Mouse (Mus musculus): ENCODE measurements around the gene Rasgef1b. TPM values are rescaled to one million over a fixed set of nuclear protein-coding genes. Genes with fewer than 3 reads are reported as not detected.

Rasgef1b gene
- polyA plus RNA-seq, 1 experiment: 4.5 TPM

DNA sequence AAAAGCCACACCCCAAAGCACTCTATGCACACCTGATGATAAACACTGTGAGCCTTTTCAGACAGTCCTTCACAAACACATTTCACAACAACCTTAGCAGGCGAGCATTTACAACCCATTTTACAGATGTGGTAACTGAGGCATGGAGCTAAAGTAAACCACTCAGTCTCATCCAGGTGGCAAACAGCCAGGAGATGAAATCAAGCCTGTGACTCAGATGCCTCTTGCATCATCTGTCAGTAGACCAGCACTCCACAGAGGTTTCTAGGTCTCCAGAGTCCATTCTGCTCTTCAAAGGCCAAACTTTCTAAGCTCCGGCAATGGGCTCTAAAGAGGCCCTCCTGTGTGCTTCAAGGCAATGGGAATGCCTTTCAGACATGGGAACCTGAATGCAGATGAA is 396.8 kb downstream of the Rasgef1b start:
- WGBS: 88% methylated on average over 2 of the region's 2 CpGs
- no peaks in the 10 kb centered on the region for H3K27me3 ChIP-seq (ENCODE audit: control insufficient read depth, insufficient read depth, low read length)

GRCm38 (mm10) chr5:99329065-99329464 is 399.8 kb downstream of the Rasgef1b start:
- 74% methylated on average over 6 of the region's 6 CpGs for WGBS
- no peak overlapping the region for H3K4me3 ChIP-seq (ENCODE audit: control insufficient read depth, insufficient read depth, low read length)
- TF ChIP-seq POLR2A (IDR thresholded peaks at IDR 0.05; ENCODE audit: control insufficient read depth, extremely low read depth, insufficient read depth, low read length, poor library complexity) (no peak), CTCF (IDR thresholded peaks at IDR 0.05; ENCODE audit: borderline replicate concordance, control insufficient read depth, extremely low read depth, insufficient read depth, low read length, poor library complexity) (no peak)
- no peak overlapping the region for H3K27ac ChIP-seq (ENCODE audit: control insufficient read depth, insufficient read depth, low read length)
- no peak for DNase-seq
- H3K4me1 ChIP-seq (replicated peaks; ENCODE audit: control insufficient read depth, insufficient read depth, low read length): no peaks in the 10 kb centered on the region
- H3K27me3 ChIP-seq (ENCODE audit: control insufficient read depth, insufficient read depth, low read length): no peaks in the 10 kb centered on the region
- H3K36me3 ChIP-seq (ENCODE audit: control insufficient read depth, insufficient read depth, low read length): no peaks in the 10 kb centered on the region

More for the DNA sequence above, 396.8 kb downstream of the Rasgef1b start:
- H3K36me3 ChIP-seq (ENCODE audit: control insufficient read depth, insufficient read depth, low read length): no peaks in the 10 kb centered on the region
- no peak for DNase-seq
- H3K4me3 ChIP-seq (ENCODE audit: control insufficient read depth, insufficient read depth, low read length): no peak overlapping the region
- TF ChIP-seq POLR2A (IDR thresholded peaks at IDR 0.05; ENCODE audit: control insufficient read depth, extremely low read depth, insufficient read depth, low read length, poor library complexity) (no peak), CTCF (IDR thresholded peaks at IDR 0.05; ENCODE audit: borderline replicate concordance, control insufficient read depth, extremely low read depth, insufficient read depth, low read length, poor library complexity) (no peak)
- H3K4me1 ChIP-seq (replicated peaks; ENCODE audit: control insufficient read depth, insufficient read depth, low read length): no peaks in the 10 kb centered on the region; the same call in 1 of the 2 replicates
- H3K27ac ChIP-seq (ENCODE audit: control insufficient read depth, insufficient read depth, low read length): no peak overlapping the region

- WGBS: 97% methylated on average over 2 of the region's 2 CpGs
- Histone ChIP-seq H3K27me3 (ENCODE audit: control insufficient read depth, insufficient read depth, low read length) (no peaks in the 10 kb centered on the region), H3K4me1 (replicated peaks; ENCODE audit: control insufficient read depth, insufficient read depth, low read length) (no peaks in the 10 kb centered on the region), H3K36me3 (ENCODE audit: control insufficient read depth, insufficient read depth, low read length) (no peaks in the 10 kb centered on the region), H3K27ac (ENCODE audit: control insufficient read depth, insufficient read depth, low read length) (no peak overlapping the region), H3K4me3 (ENCODE audit: control insufficient read depth, insufficient read depth, low read length) (no peak overlapping the region)
- no peak for DNase-seq
- no peak for TF ChIP-seq CTCF (IDR thresholded peaks at IDR 0.05; ENCODE audit: borderline replicate concordance, control insufficient read depth, extremely low read depth, insufficient read depth, low read length, poor library complexity)
- no peak for TF ChIP-seq POLR2A (IDR thresholded peaks at IDR 0.05; ENCODE audit: control insufficient read depth, extremely low read depth, insufficient read depth, low read length, poor library complexity)
Measured at GRCm38 (mm10) chr5:99327019-99327418, 401.8 kb downstream of the Rasgef1b start.

GRCm38 (mm10) chr5:99325301-99325700 is 403.6 kb downstream of the Rasgef1b start:
- H3K27me3 ChIP-seq (ENCODE audit: control insufficient read depth, insufficient read depth, low read length): no peaks in the 10 kb centered on the region
- DNase-seq: no peak
- H3K4me1 ChIP-seq (replicated peaks; ENCODE audit: control insufficient read depth, insufficient read depth, low read length): no peaks in the 10 kb centered on the region
- no peak overlapping the region for H3K27ac ChIP-seq (ENCODE audit: control insufficient read depth, insufficient read depth, low read length)
- H3K4me3 ChIP-seq (ENCODE audit: control insufficient read depth, insufficient read depth, low read length): no peak overlapping the region
- TF ChIP-seq POLR2A (IDR thresholded peaks at IDR 0.05; ENCODE audit: control insufficient read depth, extremely low read depth, insufficient read depth, low read length, poor library complexity): no peak
- TF ChIP-seq CTCF (IDR thresholded peaks at IDR 0.05; ENCODE audit: borderline replicate concordance, control insufficient read depth, extremely low read depth, insufficient read depth, low read length, poor library complexity): no peak
- no peaks in the 10 kb centered on the region for H3K36me3 ChIP-seq (ENCODE audit: control insufficient read depth, insufficient read depth, low read length)

DNA sequence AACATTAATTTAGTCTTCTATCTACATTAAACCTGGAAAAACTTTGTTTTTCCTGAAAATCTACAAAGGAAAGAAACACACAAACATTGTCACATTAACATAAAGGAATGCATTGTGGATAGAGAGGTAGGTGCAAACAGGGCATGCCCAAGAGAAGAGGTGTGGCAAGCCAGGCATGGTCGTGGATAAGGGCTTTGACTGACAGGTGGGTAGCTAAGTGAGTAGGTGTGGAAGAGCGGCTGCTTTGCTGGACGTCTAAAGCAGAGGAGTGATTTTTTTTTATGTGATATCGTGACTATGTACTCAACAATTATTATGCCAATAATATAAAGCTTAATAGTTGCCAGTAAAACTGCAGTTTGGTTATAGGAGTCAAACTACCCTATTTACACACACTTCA is 408.1 kb downstream of the Rasgef1b start:
- H3K4me1 ChIP-seq (replicated peaks; ENCODE audit: control insufficient read depth, insufficient read depth, low read length): no peaks in the 10 kb centered on the region
- TF ChIP-seq CTCF (IDR thresholded peaks at IDR 0.05; ENCODE audit: borderline replicate concordance, control insufficient read depth, extremely low read depth, insufficient read depth, low read length, poor library complexity) (no peak), POLR2A (IDR thresholded peaks at IDR 0.05; ENCODE audit: control insufficient read depth, extremely low read depth, insufficient read depth, low read length, poor library complexity) (no peak)
- 84% methylated on average over 4 of the region's 4 CpGs for WGBS
- no peak for DNase-seq
- no peak overlapping the region for H3K27ac ChIP-seq (ENCODE audit: control insufficient read depth, insufficient read depth, low read length)
- H3K36me3 ChIP-seq (ENCODE audit: control insufficient read depth, insufficient read depth, low read length): no peaks in the 10 kb centered on the region
- no peak overlapping the region for H3K4me3 ChIP-seq (ENCODE audit: control insufficient read depth, insufficient read depth, low read length)
- H3K27me3 ChIP-seq (ENCODE audit: control insufficient read depth, insufficient read depth, low read length): no peaks in the 10 kb centered on the region

DNA sequence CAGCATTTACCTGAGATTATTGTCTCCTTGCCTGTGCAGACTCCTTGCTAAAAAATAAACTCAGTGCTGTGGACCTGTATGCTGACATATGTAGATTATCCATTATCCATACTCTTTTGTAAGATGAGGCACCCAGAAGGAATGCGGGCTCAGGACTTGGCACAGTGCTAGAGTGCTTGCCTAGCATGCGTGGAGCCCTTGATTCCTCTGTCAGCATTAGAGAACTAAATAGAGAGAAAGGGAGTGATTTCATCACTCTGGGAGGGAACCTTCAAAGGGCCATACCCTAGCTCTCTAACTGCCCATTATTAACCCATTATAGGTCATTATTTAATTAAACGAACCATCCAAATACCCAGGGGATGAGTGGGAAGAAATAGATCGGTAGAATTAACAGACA is 430.9 kb downstream of the Rasgef1b start:
- 95% methylated on average over 4 of the region's 4 CpGs for WGBS

GRCm38 (mm10) chr5:99296348-99296747 is 432.5 kb downstream of the Rasgef1b start:
- H3K27me3 ChIP-seq (ENCODE audit: control insufficient read depth, insufficient read depth, low read length): no peaks in the 10 kb centered on the region
- DNase-seq: no peak
- TF ChIP-seq POLR2A (IDR thresholded peaks at IDR 0.05; ENCODE audit: control insufficient read depth, extremely low read depth, insufficient read depth, low read length, poor library complexity) (no peak), CTCF (IDR thresholded peaks at IDR 0.05; ENCODE audit: borderline replicate concordance, control insufficient read depth, extremely low read depth, insufficient read depth, low read length, poor library complexity) (no peak)
- no peak overlapping the region for H3K4me3 ChIP-seq (ENCODE audit: control insufficient read depth, insufficient read depth, low read length)
- H3K4me1 ChIP-seq (replicated peaks; ENCODE audit: control insufficient read depth, insufficient read depth, low read length): no peaks in the 10 kb centered on the region
- no peak overlapping the region for H3K27ac ChIP-seq (ENCODE audit: control insufficient read depth, insufficient read depth, low read length)
- 92% methylated on average over 2 of the region's 2 CpGs for WGBS
- H3K36me3 ChIP-seq (ENCODE audit: control insufficient read depth, insufficient read depth, low read length): no peaks in the 10 kb centered on the region

More for the DNA sequence above, 430.9 kb downstream of the Rasgef1b start:
- no peak for DNase-seq
- Histone ChIP-seq H3K36me3 (ENCODE audit: control insufficient read depth, insufficient read depth, low read length) (no peaks in the 10 kb centered on the region), H3K27me3 (ENCODE audit: control insufficient read depth, insufficient read depth, low read length) (no peaks in the 10 kb centered on the region), H3K27ac (ENCODE audit: control insufficient read depth, insufficient read depth, low read length) (no peak overlapping the region), H3K4me3 (ENCODE audit: control insufficient read depth, insufficient read depth, low read length) (no peak overlapping the region), H3K4me1 (replicated peaks; ENCODE audit: control insufficient read depth, insufficient read depth, low read length) (no peaks in the 10 kb centered on the region)
- no peak for TF ChIP-seq CTCF (IDR thresholded peaks at IDR 0.05; ENCODE audit: borderline replicate concordance, control insufficient read depth, extremely low read depth, insufficient read depth, low read length, poor library complexity)
- no peak for TF ChIP-seq POLR2A (IDR thresholded peaks at IDR 0.05; ENCODE audit: control insufficient read depth, extremely low read depth, insufficient read depth, low read length, poor library complexity)
